Mouse (Mus musculus) heart, embryonic 16.5 days (tissue): Measurements from ENCODE around the gene Gdap1l1. TPM values are rescaled to one million over a fixed set of nuclear protein-coding genes. Genes with fewer than 3 reads are reported as not detected.
"Not testable (repeated sequence)": the region's sequence is repeated elsewhere in the genome, so short reads cannot be mapped to it uniquely, and the experiment has no call there.

Experiments used
- ATAC-seq: fragments of 200-750 bp; cut with Nextera tagmentation; replicated peaks from 2 replicates; pipeline ENCODE4 v1.8.0; 2017; ENCODE audit warnings: moderate number of reproducible peaks; ENCODE audit not compliant: insufficient read depth, low FRiP score; ENCODE audit errors: extremely low read depth
- H3K27ac ChIP-seq: fragments of 300-500 bp; sonication (generic); 2 replicates; pipeline ENCODE4 v1.5.1; 2014; ENCODE audit warnings: mild to moderate bottlenecking, low read length, control low read depth, moderate library complexity
- H3K27me3 ChIP-seq: fragments of 300-500 bp; sonication (generic); 2 replicates; pipeline ENCODE4 v1.6.1; 2014; ENCODE audit warnings: low read length, mixed read lengths; ENCODE audit not compliant: control insufficient read depth, insufficient read depth
- H3K36me3 ChIP-seq: fragments of 300-500 bp; sonication (generic); 2 replicates; pipeline ENCODE4 v1.6.1; 2014; ENCODE audit not compliant: control insufficient read depth, insufficient read depth
- H3K4me1 ChIP-seq: fragments of 300-500 bp; sonication (generic); 2 replicates; pipeline ENCODE4 v1.6.1; 2014; ENCODE audit warnings: low read length, mixed read lengths; ENCODE audit not compliant: control insufficient read depth, insufficient read depth
- H3K4me2 ChIP-seq: fragments of 300-500 bp; sonication (generic); 2 replicates; pipeline ENCODE4 v1.6.1; 2014; ENCODE audit warnings: low read depth, mild to moderate bottlenecking, control low read depth, low read length
- H3K4me3 ChIP-seq: fragments of 300-500 bp; sonication (generic); 2 replicates; pipeline ENCODE4 v1.5.1; 2014; ENCODE audit warnings: mild to moderate bottlenecking, control low read depth, low read length
- H3K9ac ChIP-seq: fragments of 300-500 bp; sonication (generic); 2 replicates; pipeline ENCODE4 v1.6.1; 2014; ENCODE audit warnings: low read length, control low read depth
- H3K9me3 ChIP-seq: fragments of 300-500 bp; sonication (generic); replicated peaks from 2 replicates; pipeline ENCODE4 v1.6.1; 2016; ENCODE audit warnings: low read length; ENCODE audit not compliant: control insufficient read depth
- WGBS: fragments of 180-500 bp; shearing (Covaris S2); extraction: QIAGEN DNeasy Blood & Tissue Kit; methylation state at CpG from one replicate; pipeline ENCODE4 v1.1.7; 2014; 5-methylcytosine and 5-hydroxymethylcytosine counted together
- polyA plus RNA-seq: library from polyadenylated mRNA; unstranded; fragments of >200 nt; fragmentation: Nextera tagmentation; extraction: Ambion mirVana; gene quantifications from 2 replicates; pipeline ENCODE4 v1.2.1, GENCODE M21; 2015

The Gdap1l1 gene
- polyA plus RNA-seq, 1 experiment from 2014 or later, result 0.18 TPM

DNA sequence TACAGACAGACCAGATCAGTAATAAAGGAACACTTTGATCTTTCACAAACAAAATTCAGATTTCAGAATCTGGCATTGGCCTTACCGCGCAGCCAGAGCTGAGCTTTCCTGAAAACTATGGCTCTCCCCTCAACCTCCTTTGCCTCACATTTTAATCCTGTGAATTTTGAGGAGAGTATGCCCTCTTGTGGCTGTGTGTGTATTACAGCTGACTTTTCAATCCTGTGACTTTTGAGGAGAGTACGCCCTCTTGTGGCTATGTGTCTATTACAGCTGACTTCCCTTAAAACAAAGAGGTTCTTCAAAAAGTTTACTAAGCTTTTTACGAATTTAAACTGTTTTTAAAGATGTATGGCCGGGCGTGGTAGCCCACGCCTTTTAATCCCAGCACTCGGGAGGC, 37.1 kb upstream of the Gdap1l1 start:
- ATAC-seq, result no peak
- Histone ChIP-seq H3K27me3 (no peaks in the 10 kb centered on the region), H3K9me3 (no peaks in the 10 kb centered on the region), H3K4me1 (peaks cover 13% of the 10 kb centered on the region), H3K36me3 (peaks cover 7% of the 10 kb centered on the region), H3K4me3 (no peak overlapping the region), H3K27ac (no peak overlapping the region), H3K4me2 (no peak overlapping the region), H3K9ac (no peak overlapping the region)
- 3% methylated on average over 8 of the region's 8 CpGs for WGBS

DNA sequence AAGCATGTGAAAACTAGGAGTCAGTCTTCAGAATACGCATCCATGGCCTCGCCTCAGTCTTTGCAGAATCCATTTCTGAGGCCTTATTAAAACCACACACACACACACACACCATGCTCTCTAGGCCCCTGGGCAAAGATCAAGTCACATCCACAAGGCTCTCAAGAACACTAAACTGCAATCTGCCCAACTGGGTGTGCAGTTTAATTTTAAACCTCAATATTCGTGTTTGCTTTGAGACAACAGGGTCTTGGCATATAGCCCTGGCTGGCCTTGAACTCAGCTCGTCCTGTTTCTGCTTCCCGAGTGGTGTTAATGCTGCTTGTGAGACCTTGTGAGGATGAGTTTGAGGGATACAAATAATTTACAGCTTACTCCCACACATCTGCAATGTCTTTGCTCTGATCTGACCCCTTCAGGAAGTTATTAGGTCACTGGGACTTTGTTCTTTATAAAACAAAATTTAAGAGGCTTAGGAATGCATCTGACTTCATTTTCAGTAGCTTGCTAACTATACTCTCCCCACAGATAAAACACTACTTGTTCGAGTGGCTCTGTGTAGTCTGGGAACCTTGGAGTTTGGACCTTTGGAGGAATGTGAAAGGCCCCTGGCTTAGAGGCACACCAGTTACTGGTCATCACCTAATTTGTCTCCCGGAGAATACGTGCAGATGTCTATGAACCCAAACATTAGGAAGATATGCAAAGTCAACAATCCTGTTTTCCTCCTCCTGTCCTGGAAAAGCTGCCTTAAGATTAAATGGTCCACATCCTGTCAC, 34.0 kb upstream of the Gdap1l1 start:
- no peak overlapping the region for H3K4me2 ChIP-seq
- no peak overlapping the region for H3K27ac ChIP-seq
- H3K27me3 ChIP-seq, result no peaks in the 10 kb centered on the region
- H3K4me1 ChIP-seq, result peaks cover 6% of the 10 kb centered on the region
- WGBS, result 60% methylated on average over 8 of the region's 8 CpGs
- no peak overlapping the region for H3K9ac ChIP-seq
- no peaks in the 10 kb centered on the region for H3K9me3 ChIP-seq
- no peak for ATAC-seq
- no peak overlapping the region for H3K4me3 ChIP-seq
- peaks cover 22% of the 10 kb centered on the region for H3K36me3 ChIP-seq

DNA sequence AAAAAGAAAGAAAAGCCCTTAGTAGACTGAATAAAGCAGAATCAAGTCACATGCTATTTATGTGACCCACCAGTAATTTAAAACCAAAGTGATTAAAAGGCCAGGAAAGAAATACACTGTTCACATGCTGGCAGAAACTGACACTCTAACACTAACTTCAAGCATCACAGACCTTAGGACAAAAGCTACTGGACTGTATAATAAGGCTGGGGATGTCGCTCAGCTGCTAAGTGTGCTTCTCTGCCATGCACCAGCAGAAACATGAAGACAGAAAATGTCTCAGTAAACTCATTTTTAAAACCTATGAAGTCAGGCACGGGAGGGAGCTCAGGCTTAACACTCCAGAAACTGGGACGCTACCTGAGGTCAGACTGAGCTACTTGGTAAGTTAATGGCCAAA, 28.1 kb upstream of the Gdap1l1 start:
- H3K9me3 ChIP-seq, result no peaks in the 10 kb centered on the region
- 91% methylated on average over 3 of the region's 3 CpGs for WGBS
- no peaks in the 10 kb centered on the region for H3K27me3 ChIP-seq
- no peak overlapping the region for H3K4me3 ChIP-seq
- H3K9ac ChIP-seq, result no peak overlapping the region
- peaks cover 5% of the 10 kb centered on the region for H3K4me1 ChIP-seq
- no peak overlapping the region for H3K27ac ChIP-seq
- ATAC-seq, result no peak
- peaks cover 45% of the 10 kb centered on the region for H3K36me3 ChIP-seq
- H3K4me2 ChIP-seq, result no peak overlapping the region

DNA sequence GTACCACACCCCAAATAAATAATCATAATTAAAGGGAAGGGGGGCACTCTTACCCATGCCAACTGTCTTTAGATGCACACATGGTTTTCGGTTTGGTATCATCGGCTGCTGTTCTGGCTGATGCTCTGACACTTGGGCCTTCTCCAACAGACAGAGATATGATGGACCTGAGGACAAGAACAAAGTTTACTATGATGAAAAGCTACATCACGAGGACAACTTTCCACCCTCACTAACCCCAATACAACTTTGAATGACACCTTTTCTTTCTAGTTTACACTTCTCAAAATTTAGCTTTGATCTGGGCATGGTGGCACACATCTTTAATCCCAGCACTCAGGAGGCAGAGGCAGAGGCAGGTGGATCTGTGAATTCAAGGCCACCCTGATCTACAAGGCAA, 26.9 kb upstream of the Gdap1l1 start:
- not testable (repeated sequence) for H3K4me2 ChIP-seq, ATAC-seq, H3K4me3 ChIP-seq, H3K9ac ChIP-seq, H3K27me3 ChIP-seq, H3K4me1 ChIP-seq, H3K27ac ChIP-seq, H3K9me3 ChIP-seq
- peaks cover 40% of the 10 kb centered on the region for H3K36me3 ChIP-seq
- WGBS, result 90% methylated on average over 3 of the region's 3 CpGs

DNA sequence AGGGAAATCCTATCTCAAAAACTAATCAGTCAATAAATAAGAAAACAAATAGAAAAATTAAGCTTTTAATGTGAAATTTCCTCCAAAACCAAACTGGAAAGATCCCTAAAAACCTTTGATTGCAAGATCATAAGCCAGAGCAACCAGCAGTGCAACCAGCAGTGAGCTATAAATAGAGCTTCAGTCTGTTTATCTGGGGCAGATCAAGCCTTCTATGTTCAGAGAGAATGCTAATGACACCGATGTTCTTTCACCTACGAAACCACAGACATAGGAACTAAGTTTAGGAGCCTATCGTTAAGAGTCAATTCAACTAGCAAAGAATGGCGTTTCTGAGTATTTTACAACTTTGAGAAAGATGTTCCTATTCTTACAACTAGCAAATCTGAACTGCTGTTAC, 26.4 kb upstream of the Gdap1l1 start:
- Histone ChIP-seq H3K27me3 (no peaks in the 10 kb centered on the region), H3K36me3 (peaks cover 40% of the 10 kb centered on the region), H3K27ac (no peak overlapping the region), H3K4me3 (no peak overlapping the region), H3K9ac (no peak overlapping the region), H3K4me1 (peaks cover 5% of the 10 kb centered on the region), H3K9me3 (no peaks in the 10 kb centered on the region), H3K4me2 (no peak overlapping the region)
- WGBS, result 53% methylated on average over 4 of the region's 4 CpGs
- ATAC-seq, result no peak

DNA sequence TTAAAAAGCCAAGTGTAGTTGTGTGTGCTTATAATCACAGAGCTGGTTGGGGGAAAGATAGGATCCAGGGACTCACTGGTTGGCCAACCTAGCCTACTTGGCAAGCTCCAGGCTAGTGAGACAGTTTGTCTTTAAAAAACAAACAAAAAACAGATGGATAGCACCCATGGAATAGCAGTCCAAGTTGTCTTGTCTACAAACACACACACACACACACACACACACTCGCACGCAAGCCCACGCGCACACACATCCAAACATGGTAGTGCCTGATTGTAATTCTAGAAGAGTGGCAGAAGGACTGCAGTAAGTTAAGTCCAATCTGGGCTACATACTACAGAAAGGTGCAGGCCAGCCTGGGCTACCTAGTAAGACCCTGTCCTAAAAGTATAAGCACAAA, 25.9 kb upstream of the Gdap1l1 start:
- no peak for ATAC-seq
- no peaks in the 10 kb centered on the region for H3K27me3 ChIP-seq
- H3K36me3 ChIP-seq, result peaks cover 34% of the 10 kb centered on the region
- no peaks in the 10 kb centered on the region for H3K9me3 ChIP-seq
- peaks cover 6% of the 10 kb centered on the region for H3K4me1 ChIP-seq
- H3K4me2 ChIP-seq, result no peak overlapping the region
- no peak overlapping the region for H3K9ac ChIP-seq
- H3K27ac ChIP-seq, result no peak overlapping the region
- no peak overlapping the region for H3K4me3 ChIP-seq
- 95% methylated on average over 4 of the region's 4 CpGs for WGBS

DNA sequence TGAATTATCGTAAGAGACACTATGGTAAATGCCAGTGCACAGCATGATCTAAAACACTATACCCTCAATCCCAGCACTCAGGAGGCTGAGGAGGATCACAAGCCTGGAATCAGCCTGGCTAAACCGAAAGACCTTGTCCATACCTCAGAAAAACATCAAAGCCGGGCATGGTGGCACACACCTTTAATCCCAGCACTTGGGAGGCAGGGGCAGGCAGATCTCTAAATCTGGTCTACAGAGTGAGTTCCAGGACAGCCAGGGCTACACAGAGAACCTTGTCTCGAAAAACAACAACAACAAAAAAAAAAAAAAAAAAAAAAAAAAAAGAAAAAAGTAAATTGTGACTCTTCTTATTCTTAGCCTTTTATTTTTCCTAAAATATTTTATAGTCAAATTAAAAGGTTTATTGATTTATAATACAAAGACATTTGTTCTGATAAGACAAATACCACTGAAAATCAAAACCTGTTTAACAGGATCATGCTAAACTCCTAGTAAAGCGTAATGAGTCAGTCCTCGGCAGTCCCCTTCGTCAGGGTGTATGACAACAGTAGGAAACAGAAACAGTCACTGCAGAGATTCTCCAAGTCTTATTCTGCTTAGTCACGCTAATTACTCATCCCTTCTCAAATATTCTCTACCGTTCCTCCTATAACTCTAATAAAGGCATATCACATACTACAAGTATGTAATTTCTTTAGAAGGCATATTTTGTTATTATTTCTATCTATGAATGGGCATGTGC, 25.3 kb upstream of the Gdap1l1 start:
- Histone ChIP-seq H3K27ac (no peak overlapping the region), H3K4me3 (no peak overlapping the region), H3K9ac (no peak overlapping the region), H3K4me1 (peaks cover 12% of the 10 kb centered on the region), H3K9me3 (no peaks in the 10 kb centered on the region), H3K36me3 (peaks cover 33% of the 10 kb centered on the region), H3K27me3 (no peaks in the 10 kb centered on the region), H3K4me2 (no peak overlapping the region)
- 91% methylated on average over 9 of the region's 9 CpGs for WGBS
- no peak for ATAC-seq

DNA sequence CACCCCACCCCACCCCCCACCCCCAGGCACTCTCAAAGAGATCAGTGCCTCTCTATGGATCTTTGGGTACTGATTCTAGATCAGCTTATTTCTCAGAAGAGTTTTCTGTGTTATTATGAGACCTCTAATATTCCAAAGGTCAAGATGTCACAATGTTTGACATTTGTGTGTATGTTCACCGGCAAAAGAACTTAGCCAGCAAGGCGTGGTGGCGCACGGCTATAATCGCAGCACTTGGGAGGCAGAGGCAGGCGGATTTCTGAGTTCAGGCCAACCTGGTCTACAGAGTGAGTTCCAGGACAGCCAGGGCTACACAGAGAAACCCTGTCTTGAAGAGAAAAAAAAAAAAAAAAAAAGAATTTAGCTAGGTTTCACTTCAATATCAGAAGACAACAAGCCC, 21.2 kb upstream of the Gdap1l1 start:
- Histone ChIP-seq H3K4me2 (no peak overlapping the region), H3K9ac (no peak overlapping the region), H3K4me3 (no peak overlapping the region), H3K27me3 (no peaks in the 10 kb centered on the region), H3K9me3 (no peaks in the 10 kb centered on the region), H3K27ac (no peak overlapping the region), H3K4me1 (peaks cover 25% of the 10 kb centered on the region), H3K36me3 (peaks cover 9% of the 10 kb centered on the region)
- WGBS, result 91% methylated on average over 6 of the region's 6 CpGs
- ATAC-seq, result no peak

DNA sequence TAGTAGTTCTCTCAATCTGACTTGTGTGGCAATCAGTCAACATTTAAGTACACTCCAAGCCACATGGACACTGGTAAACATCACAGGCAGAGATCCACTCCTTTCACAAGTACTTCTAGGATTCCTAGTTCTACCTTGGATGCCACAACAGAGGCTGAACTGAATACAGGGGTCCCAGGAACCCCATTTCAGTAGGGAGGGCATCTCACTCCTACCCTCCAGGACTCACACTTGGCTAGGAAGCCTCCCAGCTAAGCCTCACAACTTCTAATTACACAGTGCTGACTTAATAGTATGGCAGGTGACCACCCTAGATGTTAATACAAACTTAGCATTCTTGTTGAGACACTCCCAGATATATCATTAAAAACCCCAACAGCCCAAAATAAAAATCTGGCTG, 20.4 kb upstream of the Gdap1l1 start:
- Histone ChIP-seq H3K4me2 (peak overlapping the region; percentile 94), H3K4me3 (peak overlapping the region; percentile 99), H3K4me1 (peaks cover 23% of the 10 kb centered on the region), H3K27me3 (no peaks in the 10 kb centered on the region), H3K9ac (peak overlapping the region; percentile 94), H3K27ac (no peak overlapping the region), H3K36me3 (peaks cover 9% of the 10 kb centered on the region), H3K9me3 (no peaks in the 10 kb centered on the region)
- no peak for ATAC-seq
